Mouse (Mus musculus): Measurements from ENCODE around the gene Limch1. TPM values are rescaled to one million over a fixed set of nuclear protein-coding genes. Genes with fewer than 3 reads are reported as not detected.

Limch1 gene
- polyA plus RNA-seq, 1 experiment from 2014 or later, result 6.1 TPM

DNA sequence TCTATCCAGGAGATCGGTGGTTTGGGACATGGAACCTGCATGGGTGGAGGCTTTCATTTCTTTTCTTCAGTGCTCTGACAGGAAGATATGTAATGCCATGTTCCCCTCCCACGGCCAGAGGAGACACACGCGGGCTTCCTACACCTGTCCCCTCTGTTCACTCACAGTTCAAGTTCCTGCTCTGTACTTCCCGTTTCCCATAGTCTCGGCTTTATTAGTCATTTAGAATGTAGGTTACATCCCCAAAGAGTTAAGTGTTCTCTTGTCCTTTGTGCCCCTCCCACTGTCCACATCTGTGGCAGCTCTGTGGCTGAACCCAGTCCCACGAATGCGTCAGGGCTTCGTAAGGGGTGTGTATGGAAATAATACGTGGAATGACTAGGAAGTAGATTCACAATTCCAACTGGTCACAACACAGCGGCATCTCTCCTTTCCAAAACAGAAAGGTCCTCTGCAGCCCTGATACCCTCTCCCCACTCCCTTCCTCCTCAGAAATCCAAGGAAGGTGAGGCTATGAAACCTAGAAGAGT, 126.0 kb downstream of the Limch1 start:
- ATAC-seq (ENCODE audit: low FRiP score, low TSS enrichment) (no peak), DNase-seq (ENCODE audit: low spot score) (no peak)
- Histone ChIP-seq H3K27me3 (ENCODE audit: control insufficient read depth, insufficient read depth, low read length) (no peaks in the 10 kb centered on the region), H3K9me3 (ENCODE audit: control insufficient read depth, low read length) (no peaks in the 10 kb centered on the region), H3K27ac (replicated peaks) (no peak overlapping the region), H3K36me3 (ENCODE audit: control insufficient read depth, insufficient read depth, low read length) (no peaks in the 10 kb centered on the region), H3K4me1 (replicated peaks; ENCODE audit: control insufficient read depth, insufficient read depth) (no peaks in the 10 kb centered on the region), H3K4me3 (ENCODE audit: low read depth, low read length) (no peak overlapping the region), H3K9ac (ENCODE audit: low read length) (no peak overlapping the region), H3K4me2 (replicated peaks; ENCODE audit: low read depth) (no peak overlapping the region)
- WGBS, result 77% methylated on average over 11 of the region's 11 CpGs
- TF ChIP-seq CTCF (IDR thresholded peaks at IDR 0.05; ENCODE audit: low read depth) (no peak), EP300 (optimal IDR thresholded peaks at IDR 0.05) (no peak)

DNA sequence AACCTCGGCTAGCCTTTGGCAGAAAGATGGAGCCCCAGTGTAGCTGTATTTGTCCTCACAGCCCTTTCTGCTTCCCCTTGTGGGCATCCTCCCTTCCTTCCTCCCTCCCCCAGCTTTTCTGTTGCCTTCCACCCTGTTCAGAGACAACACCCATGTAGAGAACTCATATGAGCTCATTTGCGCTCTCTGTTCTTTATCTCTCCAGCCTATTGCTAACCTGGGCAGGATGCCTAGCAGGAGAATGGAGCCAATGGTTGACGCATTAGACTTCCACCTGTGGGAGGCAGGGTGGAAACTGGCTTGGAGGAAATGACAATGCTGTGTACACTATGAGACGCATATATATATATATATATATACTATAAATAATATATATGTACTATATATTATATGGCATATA, 126.4 kb downstream of the Limch1 start:
- Histone ChIP-seq H3K27me3 (ENCODE audit: control insufficient read depth, insufficient read depth, low read length) (no peaks in the 10 kb centered on the region), H3K36me3 (ENCODE audit: control insufficient read depth, insufficient read depth, low read length) (no peaks in the 10 kb centered on the region), H3K9me3 (ENCODE audit: control insufficient read depth, low read length) (no peaks in the 10 kb centered on the region), H3K4me2 (replicated peaks; ENCODE audit: low read depth) (no peak overlapping the region), H3K4me3 (ENCODE audit: low read depth, low read length) (no peak overlapping the region), H3K9ac (ENCODE audit: low read length) (no peak overlapping the region), H3K27ac (replicated peaks) (no peak overlapping the region), H3K4me1 (replicated peaks; ENCODE audit: control insufficient read depth, insufficient read depth) (no peaks in the 10 kb centered on the region)
- ATAC-seq (ENCODE audit: low FRiP score, low TSS enrichment) (no peak), DNase-seq (ENCODE audit: low spot score) (no peak)
- 87% methylated on average over 4 of the region's 4 CpGs for WGBS
- TF ChIP-seq EP300 (optimal IDR thresholded peaks at IDR 0.05), result no peak
- TF ChIP-seq CTCF (IDR thresholded peaks at IDR 0.05; ENCODE audit: low read depth), result no peak

- no peaks in the 10 kb centered on the region for H3K36me3 ChIP-seq (ENCODE audit: control insufficient read depth, insufficient read depth, low read length)
- H3K27ac ChIP-seq (replicated peaks), result no peak overlapping the region
- no peaks in the 10 kb centered on the region for H3K4me1 ChIP-seq (replicated peaks; ENCODE audit: control insufficient read depth, insufficient read depth)
- H3K4me2 ChIP-seq (replicated peaks; ENCODE audit: low read depth), result no peak overlapping the region
- H3K27me3 ChIP-seq (ENCODE audit: control insufficient read depth, insufficient read depth, low read length), result no peaks in the 10 kb centered on the region
- 90% methylated on average over 6 of the region's 6 CpGs for WGBS
- TF ChIP-seq CTCF (IDR thresholded peaks at IDR 0.05; ENCODE audit: low read depth) (no peak), EP300 (optimal IDR thresholded peaks at IDR 0.05) (no peak)
- ATAC-seq (ENCODE audit: low FRiP score, low TSS enrichment), result no peak
- no peaks in the 10 kb centered on the region for H3K9me3 ChIP-seq (ENCODE audit: control insufficient read depth, low read length)
- H3K9ac ChIP-seq (ENCODE audit: low read length), result no peak overlapping the region
- no peak for DNase-seq (ENCODE audit: low spot score)
- no peak overlapping the region for H3K4me3 ChIP-seq (ENCODE audit: low read depth, low read length)
These were observed 127.1 kb downstream of the Limch1 start for GRCm38 (mm10) chr5:66872681-66873080.

DNA sequence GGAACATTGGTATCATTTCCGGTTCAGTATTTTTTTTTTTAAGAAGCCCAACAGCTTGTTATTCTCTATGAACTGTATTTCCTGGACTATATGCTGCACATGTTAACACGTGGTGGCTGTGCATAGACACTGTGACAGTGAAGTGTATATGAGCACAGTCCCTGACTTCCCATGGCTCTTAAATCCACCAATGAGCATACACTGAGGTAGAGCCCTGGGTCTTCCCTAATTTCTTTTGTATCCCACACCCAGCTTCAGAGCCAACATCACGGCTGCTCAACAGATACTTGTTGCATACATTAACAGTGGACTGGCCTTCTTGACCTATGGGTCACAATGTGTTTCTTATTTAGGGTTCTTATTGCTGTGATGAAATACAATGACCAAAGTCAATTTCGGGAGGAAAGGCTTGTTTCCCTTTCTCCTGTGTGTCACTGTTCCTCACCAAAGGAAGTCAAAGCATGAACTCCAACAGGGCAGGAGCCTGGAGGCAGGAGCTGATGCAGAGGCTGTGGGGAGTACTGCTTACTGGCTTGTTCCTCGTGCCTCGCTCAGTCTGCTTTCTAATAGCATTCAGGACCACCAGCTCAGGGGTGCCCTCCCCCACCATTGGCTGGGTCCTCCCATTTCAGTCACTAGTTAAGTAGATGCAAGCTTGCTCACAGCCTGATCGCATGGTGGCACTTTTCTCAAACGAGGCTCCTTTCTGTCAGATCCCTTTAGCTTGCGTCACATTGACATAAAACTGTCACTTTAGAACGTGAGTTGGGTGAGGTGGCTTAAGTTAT, 130.6 kb downstream of the Limch1 start:
- Histone ChIP-seq H3K9me3 (ENCODE audit: control insufficient read depth, low read length) (no peaks in the 10 kb centered on the region), H3K36me3 (ENCODE audit: control insufficient read depth, insufficient read depth, low read length) (no peaks in the 10 kb centered on the region), H3K9ac (ENCODE audit: low read length) (no peak overlapping the region), H3K27me3 (ENCODE audit: control insufficient read depth, insufficient read depth, low read length) (no peaks in the 10 kb centered on the region), H3K27ac (replicated peaks) (no peak overlapping the region), H3K4me2 (replicated peaks; ENCODE audit: low read depth) (no peak overlapping the region), H3K4me3 (ENCODE audit: low read depth, low read length) (no peak overlapping the region), H3K4me1 (replicated peaks; ENCODE audit: control insufficient read depth, insufficient read depth) (no peaks in the 10 kb centered on the region)
- DNase-seq (ENCODE audit: low spot score) (no peak), ATAC-seq (ENCODE audit: low FRiP score, low TSS enrichment) (no peak)
- TF ChIP-seq EP300 (optimal IDR thresholded peaks at IDR 0.05) (no peak), CTCF (IDR thresholded peaks at IDR 0.05; ENCODE audit: low read depth) (no peak)
- 71% methylated on average over 10 of the region's 10 CpGs for WGBS

- H3K9ac ChIP-seq (ENCODE audit: low read length), result no peak overlapping the region
- H3K27ac ChIP-seq (replicated peaks), result no peak overlapping the region
- no peaks in the 10 kb centered on the region for H3K9me3 ChIP-seq (ENCODE audit: control insufficient read depth, low read length)
- no peak for TF ChIP-seq CTCF (IDR thresholded peaks at IDR 0.05; ENCODE audit: low read depth)
- no peak for TF ChIP-seq EP300 (optimal IDR thresholded peaks at IDR 0.05)
- H3K27me3 ChIP-seq (ENCODE audit: control insufficient read depth, insufficient read depth, low read length), result no peaks in the 10 kb centered on the region
- 62% methylated on average over 5 of the region's 5 CpGs for WGBS
- no peaks in the 10 kb centered on the region for H3K36me3 ChIP-seq (ENCODE audit: control insufficient read depth, insufficient read depth, low read length)
- DNase-seq (ENCODE audit: low spot score), result no peak
- no peaks in the 10 kb centered on the region for H3K4me1 ChIP-seq (replicated peaks; ENCODE audit: control insufficient read depth, insufficient read depth)
- no peak overlapping the region for H3K4me2 ChIP-seq (replicated peaks; ENCODE audit: low read depth)
- no peak for ATAC-seq (ENCODE audit: low FRiP score, low TSS enrichment)
- H3K4me3 ChIP-seq (ENCODE audit: low read depth, low read length), result no peak overlapping the region
These were observed 131.4 kb downstream of the Limch1 start for GRCm38 (mm10) chr5:66877066-66877465.

DNA sequence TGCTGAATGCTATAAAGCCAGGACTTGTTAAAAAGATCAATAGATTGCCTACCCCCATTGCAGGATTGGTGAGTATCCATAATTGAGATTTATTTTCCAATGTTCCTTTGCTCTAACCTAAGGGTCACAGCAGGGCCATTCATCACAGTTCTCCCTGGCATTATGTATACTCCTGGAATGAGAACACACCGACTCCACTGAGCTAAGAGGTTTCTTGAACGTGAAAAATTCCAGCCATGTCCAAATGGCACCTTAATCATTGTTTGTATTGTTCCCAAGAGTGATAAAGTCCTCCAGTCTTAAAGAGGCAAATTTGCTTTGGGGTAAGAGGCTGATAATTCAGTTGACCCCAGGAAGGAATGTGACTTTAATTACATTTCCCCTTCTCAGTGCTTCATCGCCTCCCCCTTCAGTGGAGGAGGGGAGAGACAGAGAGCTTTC, 136.3 kb downstream of the Limch1 start:
- Histone ChIP-seq H3K9ac (ENCODE audit: low read length) (no peak overlapping the region), H3K4me1 (replicated peaks; ENCODE audit: control insufficient read depth, insufficient read depth) (no peaks in the 10 kb centered on the region), H3K27ac (replicated peaks) (no peak overlapping the region), H3K4me2 (replicated peaks; ENCODE audit: low read depth) (no peak overlapping the region), H3K36me3 (ENCODE audit: control insufficient read depth, insufficient read depth, low read length) (no peaks in the 10 kb centered on the region), H3K27me3 (ENCODE audit: control insufficient read depth, insufficient read depth, low read length) (no peaks in the 10 kb centered on the region), H3K4me3 (ENCODE audit: low read depth, low read length) (no peak overlapping the region), H3K9me3 (ENCODE audit: control insufficient read depth, low read length) (no peaks in the 10 kb centered on the region)
- DNase-seq (ENCODE audit: low spot score) (no peak), ATAC-seq (ENCODE audit: low FRiP score, low TSS enrichment) (no peak)
- 16% methylated on average over 3 of the region's 3 CpGs for WGBS
- no peak for TF ChIP-seq CTCF (IDR thresholded peaks at IDR 0.05; ENCODE audit: low read depth)
- no peak for TF ChIP-seq EP300 (optimal IDR thresholded peaks at IDR 0.05)

Measured in stomach, postnatal 0 days (tissue).